Mouse (Mus musculus) limb, embryonic 15.5 days (tissue): Measurements from ENCODE around the gene Prdx3. TPM values are rescaled to one million over a fixed set of nuclear protein-coding genes. Genes with fewer than 3 reads are reported as not detected.

Experiments
- ATAC-seq: fragments of 200-750 bp; cut with Nextera tagmentation; 2 replicates; pipeline ENCODE4 v1.8.0; 2017; ENCODE audit warnings: low read depth, moderate TSS enrichment; ENCODE audit not compliant: insufficient number of reproducible peaks, low FRiP score, low TSS enrichment
- H3K27ac ChIP-seq: fragments of 300-500 bp; sonication (generic); 2 replicates; pipeline ENCODE4 v1.5.1; 2015; ENCODE audit warnings: moderate library complexity, mild to moderate bottlenecking, inconsistent platforms
- H3K27me3 ChIP-seq: fragments of 300-500 bp; sonication (generic); 2 replicates; pipeline ENCODE4 v1.6.1; 2015; ENCODE audit warnings: inconsistent platforms
- H3K36me3 ChIP-seq: fragments of 300-500 bp; sonication (generic); 2 replicates; pipeline ENCODE4 v1.6.1; 2015; ENCODE audit warnings: inconsistent platforms
- H3K4me1 ChIP-seq: fragments of 300-500 bp; sonication (generic); 2 replicates; pipeline ENCODE4 v1.6.1; 2015; ENCODE audit warnings: inconsistent platforms
- H3K4me2 ChIP-seq: fragments of 300-500 bp; sonication (generic); 2 replicates; pipeline ENCODE4 v1.6.1; 2015; ENCODE audit warnings: mild to moderate bottlenecking, inconsistent platforms
- H3K4me3 ChIP-seq: fragments of 300-500 bp; sonication (generic); 2 replicates; pipeline ENCODE4 v1.5.1; 2015; ENCODE audit warnings: mild to moderate bottlenecking, inconsistent platforms
- H3K9ac ChIP-seq: fragments of 300-500 bp; sonication (generic); 2 replicates; pipeline ENCODE4 v1.6.1; 2015; ENCODE audit warnings: inconsistent platforms
- H3K9me3 ChIP-seq: fragments of 300-500 bp; sonication (generic); 2 replicates; pipeline ENCODE4 v1.6.1; 2016; ENCODE audit warnings: inconsistent platforms
- WGBS: fragments of 180-500 bp; shearing (Covaris S2); methylation state at CpG from one replicate; pipeline ENCODE4 v1.1.7; 2015; 5-methylcytosine and 5-hydroxymethylcytosine counted together
- polyA plus RNA-seq: library from polyadenylated mRNA; unstranded; fragments of >200 nt; fragmentation: Nextera tagmentation; extraction: Ambion mirVana; gene quantifications from 2 replicates; pipeline ENCODE4 v1.2.1, GENCODE M21; 2015

The Prdx3 gene
- polyA plus RNA-seq = 89.6 and 93.0 TPM in 2 replicates

GRCm38 (mm10) chr19:60874064-60874694 is at the start of gene Prdx3:
Gene Prdx3, minus strand, starts transcription at chr19:60874556.
- Histone ChIP-seq H3K27me3 (no peaks in the 10 kb centered on the region), H3K36me3 (peaks cover 16% of the 10 kb centered on the region), H3K4me2 (peak within 1 kb of the TSS; percentile 53), H3K4me3 (peak within 1 kb of the TSS; percentile 70), H3K27ac (peak within 1 kb of the TSS; percentile 86), H3K9me3 (no peaks in the 10 kb centered on the region), H3K4me1 (peaks cover 9% of the 10 kb centered on the region; the same call in 1 of the 2 replicates), H3K9ac (peak within 1 kb of the TSS; percentile 57)
- WGBS = 0% methylated on average over 28 of the region's 28 CpGs
- ATAC-seq = peak; percentile 98

- no peak overlapping the region for H3K9ac ChIP-seq
- no peak overlapping the region for H3K4me3 ChIP-seq
- H3K4me1 ChIP-seq = no peaks in the 10 kb centered on the region
- no peak for ATAC-seq
- no peaks in the 10 kb centered on the region for H3K9me3 ChIP-seq
- no peaks in the 10 kb centered on the region for H3K27me3 ChIP-seq
- H3K36me3 ChIP-seq = no peaks in the 10 kb centered on the region
- no peak overlapping the region for H3K27ac ChIP-seq
- no peak overlapping the region for H3K4me2 ChIP-seq
- WGBS = 85% methylated on average over 6 of the region's 6 CpGs
Observed at GRCm38 (mm10) chr19:60916869-60917570, 42.7 kb upstream of the Prdx3 start.

- no peak overlapping the region for H3K4me2 ChIP-seq
- no peaks in the 10 kb centered on the region for H3K9me3 ChIP-seq
- no peak for ATAC-seq
- H3K9ac ChIP-seq = no peak overlapping the region
- no peaks in the 10 kb centered on the region for H3K4me1 ChIP-seq
- no peak overlapping the region for H3K27ac ChIP-seq
- H3K36me3 ChIP-seq = no peaks in the 10 kb centered on the region
- no peak overlapping the region for H3K4me3 ChIP-seq
- 87% methylated on average over 3 of the region's 3 CpGs for WGBS
- H3K27me3 ChIP-seq = no peaks in the 10 kb centered on the region
Observed at GRCm38 (mm10) chr19:60915862-60916261, 41.5 kb upstream of the Prdx3 start.

GRCm38 (mm10) chr19:60915236-60915635 is 40.9 kb upstream of the Prdx3 start:
- Histone ChIP-seq H3K36me3 (no peaks in the 10 kb centered on the region), H3K27me3 (no peaks in the 10 kb centered on the region), H3K9ac (no peak overlapping the region), H3K4me1 (no peaks in the 10 kb centered on the region), H3K4me3 (no peak overlapping the region), H3K4me2 (no peak overlapping the region), H3K9me3 (no peaks in the 10 kb centered on the region), H3K27ac (no peak overlapping the region)
- no peak for ATAC-seq
- WGBS = 78% methylated on average over 4 of the region's 4 CpGs

- Histone ChIP-seq H3K36me3 (no peaks in the 10 kb centered on the region), H3K4me1 (no peaks in the 10 kb centered on the region), H3K27me3 (no peaks in the 10 kb centered on the region), H3K4me2 (no peak overlapping the region), H3K9ac (no peak overlapping the region), H3K27ac (no peak overlapping the region), H3K4me3 (no peak overlapping the region), H3K9me3 (no peaks in the 10 kb centered on the region)
- ATAC-seq = no peak
- 65% methylated on average over 2 of the region's 2 CpGs for WGBS
Observed at GRCm38 (mm10) chr19:60911653-60912052, 37.3 kb upstream of the Prdx3 start.

- no peak overlapping the region for H3K9ac ChIP-seq
- no peak for ATAC-seq
- H3K36me3 ChIP-seq = no peaks in the 10 kb centered on the region
- no peaks in the 10 kb centered on the region for H3K9me3 ChIP-seq
- no peak overlapping the region for H3K27ac ChIP-seq
- no peaks in the 10 kb centered on the region for H3K4me1 ChIP-seq
- H3K27me3 ChIP-seq = no peaks in the 10 kb centered on the region
- no peak overlapping the region for H3K4me3 ChIP-seq
- no peak overlapping the region for H3K4me2 ChIP-seq
Observed at GRCm38 (mm10) chr19:60910304-60910703, 35.9 kb upstream of the Prdx3 start.

- Histone ChIP-seq H3K4me1 (no peaks in the 10 kb centered on the region), H3K4me2 (no peak overlapping the region), H3K9me3 (no peaks in the 10 kb centered on the region), H3K36me3 (no peaks in the 10 kb centered on the region), H3K27me3 (no peaks in the 10 kb centered on the region), H3K27ac (no peak overlapping the region), H3K4me3 (no peak overlapping the region), H3K9ac (no peak overlapping the region)
- WGBS = 90% methylated on average over 5 of the region's 5 CpGs
- ATAC-seq = no peak
Observed at GRCm38 (mm10) chr19:60905477-60905876, 31.1 kb upstream of the Prdx3 start.

GRCm38 (mm10) chr19:60903971-60904370 is 29.6 kb upstream of the Prdx3 start:
- Histone ChIP-seq H3K4me1 (no peaks in the 10 kb centered on the region), H3K4me2 (no peak overlapping the region), H3K27me3 (no peaks in the 10 kb centered on the region), H3K36me3 (no peaks in the 10 kb centered on the region), H3K4me3 (no peak overlapping the region), H3K27ac (no peak overlapping the region), H3K9ac (no peak overlapping the region), H3K9me3 (no peaks in the 10 kb centered on the region)
- no peak for ATAC-seq
- 81% methylated on average over 1 of the region's 1 CpGs for WGBS

GRCm38 (mm10) chr19:60903139-60903538 is 28.8 kb upstream of the Prdx3 start:
- Histone ChIP-seq H3K4me2 (no peak overlapping the region), H3K27me3 (no peaks in the 10 kb centered on the region), H3K9me3 (no peaks in the 10 kb centered on the region), H3K4me1 (no peaks in the 10 kb centered on the region), H3K27ac (no peak overlapping the region), H3K4me3 (no peak overlapping the region), H3K9ac (no peak overlapping the region), H3K36me3 (no peaks in the 10 kb centered on the region)
- WGBS = 50% methylated on average over 1 of the region's 1 CpGs
- no peak for ATAC-seq

GRCm38 (mm10) chr19:60895251-60895880 is 21.0 kb upstream of the Prdx3 start:
- no peak for ATAC-seq
- Histone ChIP-seq H3K4me2 (no peak overlapping the region), H3K27ac (no peak overlapping the region), H3K36me3 (no peaks in the 10 kb centered on the region), H3K27me3 (no peaks in the 10 kb centered on the region), H3K4me3 (no peak overlapping the region), H3K4me1 (peaks cover 8% of the 10 kb centered on the region; the same call in 1 of the 2 replicates), H3K9me3 (no peaks in the 10 kb centered on the region), H3K9ac (no peak overlapping the region)
- WGBS = 34% methylated on average over 3 of the region's 3 CpGs

- WGBS = 46% methylated on average over 1 of the region's 1 CpGs
- no peaks in the 10 kb centered on the region for H3K36me3 ChIP-seq
- H3K4me2 ChIP-seq = no peak overlapping the region; the same call in 1 of the 2 replicates
- H3K4me3 ChIP-seq = no peak overlapping the region
- H3K27ac ChIP-seq = no peak overlapping the region
- H3K9me3 ChIP-seq = no peaks in the 10 kb centered on the region
- H3K27me3 ChIP-seq = no peaks in the 10 kb centered on the region
- peaks cover 12% of the 10 kb centered on the region; the same call in 1 of the 2 replicates for H3K4me1 ChIP-seq
- no peak overlapping the region for H3K9ac ChIP-seq
- ATAC-seq = no peak
Observed at GRCm38 (mm10) chr19:60891934-60892547, 17.7 kb upstream of the Prdx3 start.

GRCm38 (mm10) chr19:60891123-60891470 is 16.7 kb upstream of the Prdx3 start:
- Histone ChIP-seq H3K27ac (no peak overlapping the region), H3K4me1 (peaks cover 12% of the 10 kb centered on the region; the same call in 1 of the 2 replicates), H3K4me2 (peak overlapping the region; percentile 66), H3K9me3 (no peaks in the 10 kb centered on the region), H3K36me3 (no peaks in the 10 kb centered on the region), H3K9ac (no peak overlapping the region), H3K27me3 (no peaks in the 10 kb centered on the region), H3K4me3 (peak overlapping the region; percentile 80)
- ATAC-seq = no peak
- WGBS = 12% methylated on average over 4 of the region's 5 CpGs
